Mouse (Mus musculus): Measurements from ENCODE around the gene Trappc1.

GRCm38 (mm10) chr11:69372056-69372779, 48.4 kb downstream of the Trappc1 start:
- TF ChIP-seq CTCF (IDR thresholded peaks at IDR 0.05; ENCODE audit: low read depth) (no peak), EP300 (IDR thresholded peaks at IDR 0.05; ENCODE audit: low read depth) (no peak)
